Mouse (Mus musculus) left cerebral cortex, adult 8-10 months (tissue): ENCODE results near the gene Atp6v0a1. TPM values are rescaled to one million over a fixed set of nuclear protein-coding genes. Genes with fewer than 3 reads are reported as not detected.
A peak's percentile ranks its signal among the peaks of the same experiment; 100 is the strongest.

Experiments
- DNase-seq, 2 experiments: peaks; one replicate each; pipeline ENCODE4 v3.0.0; 2022; ENCODE audit warnings: low spot score in 2 of 2
- total RNA-seq, 4 experiments: library from RNA; stranded (reverse); gene quantifications; 2 replicates each; pipeline ENCODE4 v1.2.4; 2022

The Atp6v0a1 gene
- total RNA-seq, 4 experiments from 2014 or later: 407 to 438 (median 419) TPM

DNA sequence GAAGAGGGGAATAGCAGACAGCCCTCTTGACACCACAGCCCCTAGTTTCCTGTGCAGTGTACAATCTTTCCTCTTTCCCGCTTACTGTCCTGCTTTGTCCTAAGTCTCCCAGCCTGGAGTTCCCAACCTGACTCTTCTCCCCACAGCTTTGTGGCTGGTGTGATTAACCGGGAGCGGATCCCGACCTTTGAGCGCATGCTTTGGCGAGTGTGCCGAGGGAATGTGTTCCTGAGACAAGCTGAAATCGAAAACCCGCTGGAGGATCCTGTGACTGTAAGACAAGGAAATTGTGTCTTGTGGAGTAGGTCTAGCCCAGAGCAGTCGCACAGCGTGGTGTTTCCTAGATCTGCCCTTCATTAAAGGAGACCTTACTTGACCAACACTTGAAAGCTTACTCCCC lies 17.9 kb downstream of the Atp6v0a1 start:
- no peak for DNase-seq

DNA sequence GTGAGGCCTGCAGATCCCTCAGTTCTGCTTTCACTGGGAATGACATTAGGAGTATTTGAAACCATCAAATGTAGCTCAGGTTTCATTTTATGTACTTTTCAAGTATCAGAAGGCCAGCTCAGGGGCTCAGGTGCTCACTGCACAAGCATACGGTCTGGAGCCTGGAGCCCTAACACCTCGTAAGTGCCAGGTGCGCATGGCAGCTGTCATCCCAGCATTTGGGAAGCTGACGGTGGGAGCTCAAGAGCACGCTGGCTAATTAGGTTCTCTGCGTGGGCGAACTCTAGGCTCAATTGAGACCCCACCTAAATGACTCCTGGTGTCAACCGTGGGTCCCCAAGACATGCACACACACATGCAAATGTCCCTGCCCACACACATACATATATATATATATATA lies 20.1 kb downstream of the Atp6v0a1 start:
- DNase-seq: no peak

DNA sequence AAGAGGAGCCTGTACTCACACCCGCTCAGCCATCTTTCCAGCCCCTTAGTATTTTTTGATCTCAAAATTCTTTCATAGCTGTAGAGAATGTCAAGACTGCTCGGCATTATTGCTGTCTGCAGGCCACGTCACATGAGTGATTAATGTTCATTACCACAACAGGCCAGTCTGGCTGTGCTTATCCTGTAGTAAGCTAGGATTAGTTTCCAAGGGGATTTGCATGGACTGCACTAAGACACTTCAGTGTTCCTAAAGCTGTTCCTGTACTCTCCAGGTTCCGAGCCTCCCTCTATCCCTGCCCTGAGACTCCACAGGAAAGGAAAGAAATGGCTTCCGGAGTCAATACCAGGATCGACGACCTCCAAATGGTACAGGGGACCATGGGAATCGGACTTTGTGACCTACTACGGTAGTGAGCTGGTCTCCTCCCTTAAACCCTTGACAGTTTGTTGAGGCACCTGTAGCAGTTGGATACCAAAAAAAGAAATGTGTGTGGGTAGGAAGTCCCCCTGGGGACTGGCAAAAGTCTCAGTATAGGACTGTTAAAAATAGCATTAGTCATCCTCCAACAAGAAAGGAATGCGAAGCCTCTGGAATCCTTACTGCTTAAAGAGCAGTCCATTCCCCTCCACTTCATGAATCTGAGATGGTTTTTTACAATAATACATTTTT lies 21.0 kb downstream of the Atp6v0a1 start:
- no peak for DNase-seq

DNA sequence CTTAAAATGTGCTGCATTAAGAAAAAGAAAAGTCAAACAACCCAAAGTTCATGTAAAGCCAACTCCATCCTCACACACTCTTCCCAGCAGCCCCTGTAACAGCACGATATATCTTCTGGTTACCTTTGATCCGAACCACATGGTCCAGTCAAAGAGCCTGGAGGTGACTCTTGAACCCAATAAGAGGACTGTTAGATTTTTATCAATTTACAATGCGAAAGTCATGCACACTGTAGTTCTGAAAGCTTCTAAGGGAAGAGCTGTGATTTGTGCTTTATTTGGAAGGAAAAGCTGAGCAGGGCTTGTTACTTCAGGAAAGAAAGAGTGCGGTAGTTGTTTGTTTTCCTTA lies 21.5 kb downstream of the Atp6v0a1 start:
- no peak for DNase-seq

DNA sequence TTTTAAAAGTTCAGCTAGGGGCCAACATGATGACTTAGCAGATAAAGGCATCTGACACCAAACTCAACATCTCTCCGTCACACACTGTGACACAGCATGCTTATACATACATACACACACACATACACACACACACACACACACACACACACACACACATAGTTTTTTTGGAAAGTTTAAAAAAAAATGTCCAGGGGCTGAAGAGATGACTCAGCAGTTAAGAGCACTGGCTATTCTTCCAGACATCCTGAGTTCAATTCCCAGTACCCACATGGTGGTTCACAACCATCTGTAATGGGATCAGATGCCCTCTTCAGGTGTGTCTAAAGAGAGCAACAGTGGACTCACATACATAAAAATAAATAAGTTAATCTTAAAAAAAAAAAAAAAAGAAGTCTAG lies 22.2 kb downstream of the Atp6v0a1 start:
- no peak for DNase-seq

DNA sequence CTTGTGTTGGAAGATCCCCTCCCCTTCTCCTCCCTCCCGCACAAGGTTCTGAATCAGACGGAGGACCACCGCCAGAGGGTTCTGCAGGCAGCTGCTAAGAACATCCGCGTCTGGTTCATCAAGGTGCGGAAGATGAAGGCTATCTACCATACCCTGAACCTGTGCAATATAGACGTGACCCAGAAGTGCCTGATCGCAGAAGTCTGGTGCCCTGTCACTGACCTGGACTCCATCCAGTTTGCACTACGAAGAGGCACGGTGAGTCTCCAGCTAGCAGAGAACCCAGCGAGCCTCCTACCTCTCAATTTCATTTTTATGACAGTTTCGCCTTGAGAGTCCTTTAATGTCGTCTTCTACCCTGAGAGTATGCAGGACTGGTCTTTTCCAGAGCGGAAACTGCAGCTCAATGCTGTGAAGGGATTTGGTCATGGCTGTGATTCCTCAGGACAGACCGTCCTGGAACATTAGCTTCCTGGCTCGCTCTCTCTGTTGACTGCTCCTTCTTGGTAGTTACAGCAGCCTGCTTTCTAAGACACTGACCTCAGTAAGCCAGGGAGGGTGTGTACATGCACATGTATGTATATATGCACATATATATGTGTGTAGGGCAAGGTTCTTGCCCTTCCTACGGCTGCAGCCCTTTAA lies 24.7 kb downstream of the Atp6v0a1 start:
- no peak for DNase-seq

DNA sequence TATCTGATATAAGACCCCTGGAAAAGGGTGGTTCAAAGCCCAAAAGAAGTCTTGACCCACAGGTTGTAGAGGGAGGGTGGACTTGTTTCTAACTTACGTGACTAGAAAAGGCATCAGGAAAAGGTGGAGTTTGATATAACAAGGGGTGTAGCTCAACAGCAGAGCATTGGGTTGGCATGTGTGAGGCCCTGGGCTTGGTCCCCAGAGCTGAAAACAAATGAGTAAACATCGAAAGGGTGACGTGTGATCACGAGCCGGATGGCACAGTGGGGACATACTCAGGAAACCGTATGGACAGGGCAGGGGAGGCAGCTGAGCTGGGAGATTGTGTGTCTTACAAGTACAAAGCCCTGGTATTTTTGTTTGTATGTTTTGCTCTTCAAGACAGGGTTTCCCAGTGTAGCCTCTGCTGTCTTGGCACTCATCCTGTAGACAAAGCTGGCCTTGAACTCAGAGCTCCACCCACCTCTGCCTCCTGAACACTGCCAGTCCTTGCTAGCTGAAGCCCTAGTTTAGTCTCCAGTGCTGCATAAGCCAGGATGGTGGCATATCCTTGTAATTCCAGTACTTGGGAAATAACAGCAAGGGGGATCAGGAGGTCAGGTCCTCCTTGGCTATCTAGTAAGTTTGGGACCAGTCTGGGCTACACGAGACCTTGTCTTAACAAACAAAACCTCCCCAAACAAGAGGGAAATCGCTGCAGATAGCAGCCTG lies 25.5 kb downstream of the Atp6v0a1 start:
- DNase-seq: no peak

DNA sequence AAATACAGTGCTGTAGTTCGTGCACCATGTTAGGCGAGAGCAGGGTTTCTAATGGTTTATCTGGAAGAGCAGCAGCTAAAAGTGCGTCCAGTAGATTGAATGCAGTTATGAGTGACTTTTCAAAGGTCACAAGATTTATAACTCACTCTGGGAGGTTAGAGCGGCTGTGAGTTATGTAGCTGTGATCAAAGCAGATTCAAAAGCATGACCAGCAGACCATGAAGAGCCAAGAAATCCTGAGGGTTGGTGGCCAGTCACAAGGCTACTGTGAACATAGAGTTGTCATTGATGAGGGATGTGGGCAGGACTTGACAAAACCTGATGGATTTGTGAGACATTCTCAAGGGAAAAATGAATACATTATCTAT lies 26.1 kb downstream of the Atp6v0a1 start:
- DNase-seq: no peak

DNA sequence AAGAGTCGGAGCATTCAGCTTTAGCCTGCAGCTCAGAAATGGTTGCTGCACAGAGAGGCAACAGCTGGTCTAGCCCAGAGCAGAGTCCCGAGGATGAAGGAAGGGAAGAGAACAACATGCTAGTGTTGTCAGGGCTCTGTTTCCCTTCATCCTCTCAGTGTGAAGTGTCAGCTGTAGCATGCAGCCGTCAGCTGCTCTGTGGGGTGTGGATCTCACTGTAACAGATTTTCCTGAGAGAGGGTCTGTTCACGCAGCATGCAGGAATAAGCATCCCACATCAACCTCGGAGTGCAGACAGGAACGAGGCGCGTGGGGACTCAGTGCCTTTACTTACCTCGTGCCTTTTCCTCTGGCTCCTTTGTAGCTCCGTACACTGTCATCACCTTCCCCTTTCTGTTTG lies 28.5 kb downstream of the Atp6v0a1 start:
- DNase-seq: no peak

DNA sequence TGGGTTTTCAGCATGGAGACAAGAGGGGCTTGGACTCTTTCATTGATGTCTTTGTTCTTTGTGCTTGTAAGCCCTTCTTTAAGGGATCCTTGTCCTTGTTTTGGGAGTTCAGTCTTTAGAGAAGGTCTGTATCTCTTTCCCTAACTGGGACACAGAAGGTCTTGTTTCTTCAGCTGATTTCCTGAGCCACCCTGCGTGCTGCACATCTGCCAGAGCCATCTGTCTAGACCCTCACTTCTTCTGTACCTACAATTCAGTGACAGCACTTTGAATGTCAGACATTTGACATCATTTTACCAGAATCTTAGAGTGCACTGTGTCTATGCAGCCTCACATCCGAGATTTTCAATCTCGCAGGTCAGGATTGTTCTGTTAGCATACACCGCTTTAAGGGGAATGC lies 36.6 kb downstream of the Atp6v0a1 start:
- DNase-seq: no peak

DNA sequence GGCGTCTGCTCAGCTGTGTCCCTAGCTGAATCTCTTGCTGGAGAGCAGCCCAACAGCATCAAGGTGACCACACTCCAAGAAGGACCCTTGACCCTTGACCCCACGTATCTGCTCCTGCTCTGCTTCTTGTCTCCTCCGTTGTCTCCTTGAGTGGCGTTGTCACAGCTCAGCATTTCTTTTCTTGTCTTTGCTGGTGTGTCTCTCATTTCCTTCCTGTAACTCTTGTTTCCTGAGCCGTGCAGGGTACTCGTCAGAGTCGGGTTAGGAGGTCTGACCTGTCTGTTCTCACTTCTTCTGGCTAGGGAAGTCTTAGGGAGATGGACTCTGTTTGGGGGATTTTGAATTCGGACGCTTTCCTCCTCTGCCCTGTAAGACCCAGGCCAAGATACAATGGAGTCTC lies 37.2 kb downstream of the Atp6v0a1 start:
- no peak for DNase-seq

DNA sequence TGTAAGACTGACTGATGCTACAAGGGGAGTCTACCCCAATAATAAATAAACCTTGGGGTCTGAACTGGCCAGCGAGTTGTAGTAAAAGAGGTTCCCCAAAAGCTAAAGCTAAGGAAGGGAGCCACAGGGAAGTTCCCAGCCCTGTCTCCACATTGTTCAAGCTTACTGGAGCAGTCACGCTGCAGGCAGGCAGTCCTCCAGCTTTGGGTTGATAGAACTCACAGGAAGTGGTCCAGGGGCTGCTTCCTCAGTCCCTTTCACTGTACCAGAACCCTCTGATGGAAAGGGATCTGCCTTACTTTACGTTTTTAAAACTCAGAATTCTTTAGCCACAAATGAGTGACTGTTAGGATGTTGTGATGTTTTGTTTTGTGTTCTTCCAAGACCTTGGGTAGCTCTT lies 38.2 kb downstream of the Atp6v0a1 start:
- DNase-seq: no peak

DNA sequence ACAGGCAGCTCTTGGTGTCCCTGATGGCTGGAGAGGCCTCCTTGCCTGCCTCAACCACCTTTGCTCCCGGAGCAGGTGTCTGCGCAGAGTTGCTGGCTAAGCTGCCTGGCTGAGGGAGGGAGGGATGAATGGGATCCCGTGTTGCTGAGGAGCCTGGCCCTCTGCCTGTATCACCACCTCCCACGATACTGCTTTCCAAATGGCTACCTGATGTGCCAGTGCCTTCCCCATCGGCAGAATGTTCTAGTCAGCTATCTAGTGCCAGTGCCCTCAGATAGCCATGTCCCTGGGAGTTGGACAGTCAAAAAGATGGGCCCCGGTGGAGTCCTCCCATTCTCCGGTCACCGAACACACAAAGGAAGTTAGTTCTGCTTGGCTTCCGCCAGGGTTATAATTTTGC lies 41.1 kb downstream of the Atp6v0a1 start:
- no peak for DNase-seq

DNA sequence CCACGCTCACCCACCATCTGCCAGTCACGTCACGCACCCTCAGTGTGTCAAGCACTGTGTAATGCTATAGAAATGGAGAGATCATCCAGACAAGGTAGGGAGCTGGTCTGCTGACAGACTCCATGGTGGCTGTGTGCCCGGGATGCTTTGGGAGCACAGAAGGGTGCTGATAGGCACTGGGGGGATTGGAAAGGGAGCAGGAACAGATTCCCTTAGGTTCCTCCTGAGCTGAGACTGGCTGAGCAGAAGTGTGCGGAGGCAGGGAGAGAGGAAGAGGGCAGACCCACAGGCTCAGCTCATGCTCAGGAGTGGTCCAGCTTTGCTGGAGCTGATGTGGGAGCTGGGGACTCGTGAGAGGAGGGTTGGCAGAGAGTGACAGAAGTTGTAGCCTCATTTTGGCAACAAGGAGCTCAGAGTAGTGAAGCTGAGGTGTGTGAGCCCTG lies 41.8 kb downstream of the Atp6v0a1 start:
- DNase-seq: no peak

DNA sequence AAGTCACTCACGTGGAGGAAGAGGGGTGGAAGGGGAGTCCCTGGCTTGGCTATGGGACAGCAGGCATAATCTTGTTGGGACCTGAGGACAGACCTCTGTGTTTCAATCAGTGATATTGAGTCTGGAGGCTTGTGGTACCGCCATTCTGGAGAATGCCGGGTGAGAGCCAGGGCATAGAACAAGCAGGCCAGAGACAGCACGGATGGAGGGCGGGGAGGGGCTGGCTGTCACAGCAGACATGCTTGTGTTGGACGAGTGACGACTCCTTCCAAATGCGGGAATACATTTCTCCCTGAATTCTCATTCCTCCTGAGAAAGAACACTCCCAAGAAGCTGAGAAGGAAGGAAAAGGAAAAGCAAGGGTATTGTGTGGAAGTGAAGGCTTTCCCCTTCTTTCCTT lies 42.4 kb downstream of the Atp6v0a1 start:
- DNase-seq: no peak

DNA sequence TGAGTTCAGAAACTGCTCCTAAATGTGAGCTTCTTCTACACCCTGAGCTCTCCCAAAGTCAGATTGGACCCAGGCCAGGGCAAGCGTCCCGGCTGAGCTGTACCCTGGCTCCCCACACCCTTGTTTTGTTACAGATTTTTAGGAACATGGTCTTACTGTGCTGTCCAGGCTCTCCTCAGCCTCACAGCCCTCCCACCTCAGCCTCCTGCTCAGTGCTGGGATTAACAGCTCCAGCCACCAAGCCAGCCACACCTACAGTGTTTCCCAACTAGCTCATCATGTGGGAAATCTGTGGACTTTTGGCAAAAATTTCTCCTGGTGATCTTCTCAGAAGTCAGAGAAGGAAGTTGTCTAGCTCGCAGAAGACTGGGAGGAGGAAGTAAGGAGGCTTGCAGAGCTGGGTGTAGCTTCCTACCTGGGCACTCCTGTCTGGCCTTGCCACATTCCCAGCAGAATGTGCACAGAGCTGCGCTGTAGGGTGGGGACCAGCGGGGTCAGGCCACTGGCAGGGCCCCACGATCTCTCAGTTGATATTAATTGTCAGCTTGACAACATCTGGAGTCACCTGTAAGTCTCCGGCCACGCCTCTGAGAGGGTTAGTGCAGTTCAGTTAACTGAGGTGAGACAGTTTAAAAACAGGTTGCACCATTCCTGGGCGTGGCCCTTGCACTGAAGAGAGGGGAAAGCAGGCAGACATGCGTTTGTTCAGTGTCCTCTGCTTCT lies 43.7 kb downstream of the Atp6v0a1 start:
- DNase-seq: no peak

DNA sequence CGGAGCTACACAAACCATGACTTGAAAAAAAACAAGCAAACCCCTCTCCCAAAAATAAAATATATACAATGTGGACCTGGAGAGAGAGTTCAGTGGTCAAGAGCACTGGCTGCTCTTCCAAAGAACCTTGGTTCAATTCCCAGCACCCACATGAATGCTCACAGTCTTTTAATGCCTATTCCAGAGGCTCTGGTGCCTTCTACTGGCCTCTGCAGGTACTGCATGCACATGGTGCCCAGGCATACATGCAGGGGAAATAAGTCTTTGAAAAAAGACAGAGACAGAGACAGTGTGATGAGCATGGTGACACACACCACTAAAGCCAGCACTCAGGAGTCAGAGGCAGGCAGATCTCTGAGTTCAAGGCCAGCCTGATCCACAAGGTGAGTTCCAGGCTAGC lies 44.7 kb downstream of the Atp6v0a1 start:
- no peak for DNase-seq

DNA sequence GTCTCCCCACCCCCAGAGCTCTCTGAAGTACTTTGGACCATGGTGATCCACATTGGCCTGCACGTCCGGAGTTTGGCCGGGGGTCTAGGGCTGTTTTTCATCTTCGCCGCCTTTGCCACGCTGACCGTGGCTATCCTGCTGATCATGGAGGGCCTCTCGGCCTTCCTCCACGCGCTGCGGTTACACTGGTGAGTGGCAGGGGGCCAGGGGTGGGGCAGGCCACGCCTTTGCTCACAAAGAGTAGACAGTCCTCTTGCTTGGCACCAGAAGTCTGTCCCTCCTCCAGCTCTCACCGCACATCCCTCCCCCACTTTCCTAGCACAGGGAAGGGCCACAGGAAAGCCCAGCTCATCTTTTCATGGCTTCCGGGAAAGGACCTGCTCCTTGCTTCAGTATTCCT lies 46.2 kb downstream of the Atp6v0a1 start:
- DNase-seq: no peak

DNA sequence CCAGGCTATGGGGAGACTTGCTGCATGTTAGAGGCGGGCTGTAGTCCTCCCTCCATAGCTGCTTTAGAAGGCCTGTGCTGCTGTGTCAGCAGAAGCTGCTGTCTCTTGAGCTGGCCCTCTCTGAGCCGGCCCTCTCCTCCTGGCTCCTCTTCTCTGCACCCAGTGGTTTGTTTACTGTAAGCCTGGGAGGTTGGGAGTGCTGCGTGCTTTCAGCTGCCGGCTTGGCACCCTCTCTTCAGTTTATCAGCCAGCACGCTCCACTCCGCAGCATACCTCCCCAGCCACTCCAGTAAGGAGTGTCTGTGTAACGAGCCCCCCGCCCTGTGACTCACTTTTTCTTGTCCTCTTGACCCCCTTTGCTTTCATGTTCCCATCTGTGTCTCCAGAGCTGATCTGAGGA lies 47.6 kb downstream of the Atp6v0a1 start:
- DNase-seq: no peak

DNA sequence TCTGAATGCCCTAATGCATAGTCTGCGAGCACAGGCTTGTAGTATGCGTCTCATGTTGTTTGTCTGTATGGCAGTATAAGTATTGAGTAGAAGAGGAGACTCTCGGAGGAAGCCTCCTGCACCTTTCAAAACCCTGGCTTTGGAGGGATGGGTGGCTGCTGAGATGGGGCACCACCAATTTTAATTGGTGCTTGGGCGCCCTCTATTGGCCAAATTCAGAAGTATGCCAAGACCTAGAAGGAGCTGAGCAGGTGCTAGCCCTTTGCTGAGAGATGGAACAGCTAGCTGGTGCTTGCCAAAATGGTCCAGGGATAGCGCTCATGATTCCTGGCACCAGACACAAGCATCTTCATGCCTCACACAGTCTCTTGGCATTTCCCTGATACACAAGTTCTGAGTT lies 48.6 kb downstream of the Atp6v0a1 start:
- peak in 1 of 2 experiments; percentile 69 for DNase-seq

DNA sequence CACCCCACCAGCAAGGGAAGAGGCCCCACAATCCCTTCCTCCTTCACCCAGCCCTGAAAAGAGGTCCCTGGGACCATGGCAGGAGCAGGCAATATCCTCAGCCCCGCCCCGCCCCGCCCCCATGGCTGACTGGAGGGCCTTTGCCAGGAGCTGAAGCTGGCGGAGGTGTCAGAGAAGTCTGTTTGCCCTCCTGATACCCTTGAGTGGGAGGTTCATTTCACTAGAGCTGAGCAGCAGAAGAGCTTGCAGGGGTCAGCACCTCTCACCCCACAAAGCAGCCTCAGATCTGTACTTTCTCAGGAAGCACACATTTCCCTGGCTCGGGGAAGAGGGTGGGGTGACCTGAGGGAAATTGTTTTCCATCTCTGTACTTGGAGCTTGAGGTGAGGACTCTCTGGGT lies 49.5 kb downstream of the Atp6v0a1 start:
- DNase-seq: no peak

DNA sequence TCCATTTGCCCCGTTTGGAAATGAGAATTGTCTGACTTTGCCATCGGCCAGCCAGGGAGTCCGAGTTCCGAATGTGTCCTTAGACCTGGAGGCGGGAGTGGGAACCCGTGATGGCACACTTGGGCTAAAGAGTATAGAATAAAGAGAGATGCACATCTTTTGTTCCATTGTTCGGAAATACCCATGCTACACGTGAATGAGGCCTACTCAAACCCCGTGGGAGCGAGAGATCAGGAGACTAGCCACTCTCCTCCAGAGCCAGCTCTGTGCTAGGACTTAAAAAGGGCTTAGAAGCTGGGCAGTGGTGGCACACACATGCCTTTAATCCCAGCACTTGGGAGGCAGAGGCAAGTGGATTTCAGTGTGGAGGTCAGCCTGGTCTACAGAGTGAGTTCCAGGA lies 50.2 kb downstream of the Atp6v0a1 start:
- DNase-seq: no peak
